Mouse (Mus musculus) ES-E14 (cell line): Measurements from ENCODE around the gene Tmem29.

Experiments used
- HCFC1 ChIP-seq: IDR thresholded peaks from 2 replicates; pipeline ENCODE4 v1.6.1; 2012; ENCODE audit warnings: low read length, inconsistent platforms, borderline replicate concordance; ENCODE audit not compliant: insufficient read depth
- MAFK ChIP-seq: IDR thresholded peaks from 2 replicates; pipeline ENCODE4 v1.6.1; 2014; ENCODE audit warnings: mild to moderate bottlenecking, low read depth, low read length, inconsistent platforms; ENCODE audit not compliant: insufficient read depth
- ZC3H11A ChIP-seq: IDR thresholded peaks from 2 replicates; pipeline ENCODE4 v1.6.1; 2012; ENCODE audit warnings: low read depth, mild to moderate bottlenecking, inconsistent platforms, low read length, borderline replicate concordance

DNA sequence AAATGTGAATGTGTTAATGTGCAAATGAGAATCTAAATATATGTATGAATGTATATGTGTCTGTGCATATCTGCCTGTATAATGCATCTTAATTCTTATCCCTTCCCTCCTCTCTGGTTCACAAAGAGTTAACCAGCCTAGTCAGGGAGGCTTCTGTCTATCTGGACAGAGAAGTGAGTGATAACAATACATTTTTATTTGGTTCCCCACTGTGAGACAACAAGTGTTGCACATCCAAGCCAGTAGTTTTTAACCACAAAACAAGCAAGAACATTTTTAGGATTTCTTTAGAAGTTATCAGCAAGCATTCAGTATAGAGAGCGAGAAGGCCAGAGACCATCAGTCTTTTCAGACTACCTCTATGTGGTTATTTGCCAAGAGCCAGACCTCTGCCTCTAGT lies 12.5 kb upstream of the Tmem29 start:
- TF ChIP-seq HCFC1 (no peak), ZC3H11A (no peak), MAFK (no peak)
